Mouse (Mus musculus) megakaryocyte, embryonic 14.5 days (primary cell): ENCODE data around the gene Gm49369.

ENCODE experiments used
- FLI1 ChIP-seq: IDR thresholded peaks from 2 replicates; pipeline ENCODE4 v1.6.1; 2012; ENCODE audit warnings: low read length, inconsistent platforms, mixed read lengths
- GATA1 ChIP-seq: IDR thresholded peaks from 3 replicates; pipeline ENCODE4 v1.6.1; 2012; ENCODE audit warnings: mixed read lengths, low read length, inconsistent platforms, borderline replicate concordance

DNA sequence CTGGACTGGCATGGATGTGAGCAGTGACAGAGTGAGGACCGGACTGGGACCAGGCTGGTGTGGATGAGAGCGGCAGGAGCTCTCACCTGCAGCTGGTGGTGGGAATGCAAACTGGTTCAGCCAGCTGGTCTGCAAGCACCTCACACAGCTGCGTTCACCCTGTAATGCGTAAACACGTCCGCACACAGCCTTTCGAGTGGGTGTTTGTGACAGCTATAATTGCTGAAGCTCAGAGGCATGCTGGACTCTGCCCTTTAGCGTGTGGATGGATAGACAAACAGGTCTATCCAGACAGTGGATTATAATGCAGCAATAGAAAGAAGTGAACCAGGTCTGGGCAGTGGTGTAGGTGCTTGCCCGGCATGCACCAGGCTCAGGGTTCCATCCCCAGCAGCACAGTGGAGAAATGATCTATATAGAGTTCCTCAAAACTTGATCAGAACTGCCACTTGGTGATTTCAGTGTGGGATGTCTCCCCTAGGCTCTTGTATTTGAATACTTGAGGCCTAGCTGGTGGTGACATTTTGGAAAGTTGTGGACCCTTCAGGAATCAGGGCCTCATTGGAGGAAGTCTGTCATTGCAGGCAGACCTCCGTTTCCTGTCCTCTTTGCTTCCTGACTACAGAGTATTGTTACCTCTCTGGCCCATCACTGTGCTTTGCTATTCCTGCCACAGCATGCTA lies 40.8 kb downstream of the Gm49369 start:
- TF ChIP-seq FLI1 (no peak), GATA1 (no peak)
